Mouse (Mus musculus): Measurements from ENCODE around the gene Tyw3. TPM values are rescaled to one million over a fixed set of nuclear protein-coding genes. Genes with fewer than 3 reads are reported as not detected.

Gene Tyw3
- polyA plus RNA-seq, 1 experiment from 2014 or later = 18.6 TPM

Other genes with a start within 250 kb of the Tyw3 start
- 28.5 and 33.4 TPM in 2 replicates for gene Cryz, start 393 bp downstream of the Tyw3 start, polyA plus RNA-seq (2014; fragmentation: Nextera tagmentation; extraction: Ambion mirVana)
- gene Erich3, start 66.8 kb upstream of the Tyw3 start, polyA plus RNA-seq (2014; fragmentation: Nextera tagmentation; extraction: Ambion mirVana) = 0.26 TPM in 1 of 2 replicates, not detected in the other